Mouse (Mus musculus) MN1 (cell line): ENCODE data around the gene Ppfia1.

Source experiments
- DNase-seq: peaks from one replicate; pipeline ENCODE4 v3.0.0-alpha.2; 2016; ENCODE audit warnings: low spot score

The Ppfia1 gene

DNA sequence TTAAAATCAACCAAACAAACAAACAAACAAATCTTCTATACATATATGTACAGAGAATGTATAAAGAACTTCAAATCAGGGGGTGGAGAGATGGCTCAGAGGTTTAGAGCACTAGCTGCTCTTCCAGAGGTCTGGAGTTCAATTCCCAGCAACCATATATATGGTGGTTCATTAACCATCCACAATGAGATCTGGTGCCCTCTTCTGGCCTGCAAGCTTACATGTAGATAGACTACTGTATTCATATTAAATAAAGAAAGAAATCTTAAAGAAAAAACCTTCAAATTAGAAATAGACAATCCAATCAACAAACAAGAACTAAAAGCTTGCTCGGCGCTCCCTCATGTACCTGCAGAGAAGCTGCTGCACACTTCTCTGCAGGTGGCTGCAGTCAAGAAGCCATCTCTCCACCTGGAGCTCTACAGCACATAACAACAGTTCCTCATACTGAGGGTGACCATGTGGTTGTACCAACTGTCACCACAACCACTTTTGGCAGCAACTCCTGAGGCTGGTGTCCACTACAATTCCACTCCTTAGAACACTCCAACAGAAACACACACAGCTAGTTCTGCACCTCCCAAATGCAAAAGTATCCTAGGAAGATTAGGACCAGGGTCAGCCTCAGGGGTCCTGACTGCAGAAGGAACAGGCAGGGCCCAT is 3.5 kb downstream of the Ppfia1 start:
- DNase-seq, result no peak

- no peak for DNase-seq
These were observed 8.3 kb downstream of the Ppfia1 start for GRCm38 (mm10) chr7:144545231-144545630.

- no peak for DNase-seq
These were observed 12.2 kb downstream of the Ppfia1 start for GRCm38 (mm10) chr7:144541351-144541750.

GRCm38 (mm10) chr7:144539146-144539545 is 14.4 kb downstream of the Ppfia1 start:
- DNase-seq, result no peak

DNA sequence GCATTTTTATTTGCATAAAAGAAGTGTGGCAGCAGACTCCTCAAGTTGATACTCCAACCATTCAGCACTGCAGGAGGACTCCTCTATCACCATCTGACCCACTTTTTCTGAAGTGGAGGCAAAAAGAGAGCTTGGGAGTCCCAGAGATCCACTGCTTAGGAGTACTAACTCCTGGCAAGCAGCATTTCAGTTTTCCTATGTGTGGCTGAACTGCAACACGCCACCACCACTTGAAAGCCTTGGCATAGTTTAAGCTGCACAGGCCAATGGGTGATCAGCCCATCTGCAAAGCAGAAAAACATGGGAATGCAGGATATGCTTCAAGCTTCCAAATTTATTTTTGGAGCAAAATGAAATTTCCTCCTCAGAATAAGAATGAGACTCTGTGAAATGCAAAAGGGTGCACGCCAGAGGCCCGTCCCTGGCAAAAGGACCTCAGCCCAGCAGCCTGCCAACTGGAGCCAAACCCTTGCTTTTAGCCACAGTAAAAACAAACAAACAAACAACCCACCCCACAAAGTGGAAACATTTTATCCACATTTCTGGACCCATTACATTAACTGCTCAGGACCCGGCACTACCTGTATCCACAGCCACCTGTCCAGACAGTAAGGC is 15.4 kb downstream of the Ppfia1 start:
- no peak for DNase-seq

- no peak for DNase-seq
These were observed 17.2 kb downstream of the Ppfia1 start for GRCm38 (mm10) chr7:144536367-144536766.

GRCm38 (mm10) chr7:144534773-144535172 is 18.8 kb downstream of the Ppfia1 start:
- no peak for DNase-seq

GRCm38 (mm10) chr7:144531585-144532378 is 21.7 kb downstream of the Ppfia1 start:
- peak; percentile 18 for DNase-seq

DNA sequence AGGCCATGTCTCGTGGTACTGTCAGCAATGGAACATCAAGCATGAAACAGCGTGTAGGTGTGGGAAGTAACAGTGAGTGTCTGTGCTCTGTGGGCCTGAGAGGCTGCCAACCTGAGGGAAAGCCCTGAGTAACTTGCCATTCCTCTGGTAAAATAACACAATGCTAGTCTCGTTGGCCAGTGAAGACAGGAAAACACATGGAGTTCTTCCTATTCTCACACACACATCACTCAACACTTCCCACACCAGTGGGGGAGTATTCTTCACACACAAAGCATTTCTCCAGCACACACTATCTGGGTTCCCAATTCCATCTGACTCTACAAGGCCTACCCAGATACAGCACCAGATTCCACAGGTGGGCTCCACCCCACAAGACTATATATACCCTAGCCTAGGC is 23.7 kb downstream of the Ppfia1 start:
- no peak for DNase-seq

GRCm38 (mm10) chr7:144527723-144528221 is 25.8 kb downstream of the Ppfia1 start:
- DNase-seq, result no peak

GRCm38 (mm10) chr7:144526649-144527048 is 26.9 kb downstream of the Ppfia1 start:
- DNase-seq, result no peak

DNA sequence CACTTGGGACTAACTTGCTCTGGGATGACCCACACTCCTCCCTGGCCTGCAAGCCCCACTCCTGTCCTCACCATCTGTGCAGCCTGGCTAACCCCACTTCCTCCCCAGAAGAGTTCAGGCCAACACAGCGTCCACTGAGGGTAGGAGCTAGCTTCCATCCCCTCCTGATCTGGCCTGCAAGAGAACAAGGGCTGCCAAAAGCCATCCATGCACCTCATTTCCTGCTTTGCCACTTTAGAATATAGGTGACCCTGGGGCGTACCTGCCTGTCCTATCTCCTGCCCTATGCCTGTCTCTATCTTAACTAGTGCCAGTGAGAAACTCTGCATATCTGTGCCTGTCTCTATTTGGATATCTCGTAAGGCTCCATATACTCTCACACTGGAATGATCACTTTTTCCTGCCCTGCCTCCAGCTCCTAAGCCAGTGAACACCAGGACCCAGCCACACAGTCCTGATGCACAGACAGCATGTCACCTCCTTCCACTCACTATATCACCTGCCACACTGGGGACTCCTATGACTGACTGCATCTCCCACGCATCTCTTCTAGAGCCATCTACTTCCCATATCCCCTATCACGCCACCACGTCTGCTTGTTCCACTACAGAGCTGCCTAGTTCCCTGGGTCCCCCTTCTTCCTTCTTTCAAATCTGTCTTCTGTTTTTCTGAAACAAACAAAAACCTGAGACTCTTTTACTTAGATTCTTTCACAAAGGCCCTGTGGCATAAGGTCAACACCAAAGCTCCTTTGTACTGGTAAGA is 28.9 kb downstream of the Ppfia1 start:
- no peak for DNase-seq

- DNase-seq, result no peak
These were observed 30.1 kb downstream of the Ppfia1 start for GRCm38 (mm10) chr7:144523415-144523814.

DNA sequence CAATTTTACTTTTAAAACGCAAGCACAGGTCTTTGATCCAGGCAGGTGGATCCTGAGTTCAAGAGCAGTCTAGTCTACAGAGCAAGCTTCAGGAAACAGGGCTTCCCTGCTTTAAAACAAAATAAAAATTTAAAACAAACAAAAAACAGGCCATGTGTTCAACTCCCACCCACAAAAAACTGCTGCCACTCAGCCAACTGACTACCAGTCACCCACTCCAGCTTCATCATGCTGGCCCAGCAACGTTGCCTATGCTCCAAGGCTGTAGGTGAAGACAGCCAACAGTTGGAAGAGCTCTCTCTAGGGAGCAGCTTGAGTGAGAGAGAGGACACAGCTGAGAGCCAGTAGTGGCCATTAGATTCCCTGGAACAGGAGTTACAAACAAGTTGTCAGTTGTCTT is 31.6 kb downstream of the Ppfia1 start:
- no peak for DNase-seq

- DNase-seq, result no peak
These were observed 33.7 kb downstream of the Ppfia1 start for GRCm38 (mm10) chr7:144519852-144520251.

DNA sequence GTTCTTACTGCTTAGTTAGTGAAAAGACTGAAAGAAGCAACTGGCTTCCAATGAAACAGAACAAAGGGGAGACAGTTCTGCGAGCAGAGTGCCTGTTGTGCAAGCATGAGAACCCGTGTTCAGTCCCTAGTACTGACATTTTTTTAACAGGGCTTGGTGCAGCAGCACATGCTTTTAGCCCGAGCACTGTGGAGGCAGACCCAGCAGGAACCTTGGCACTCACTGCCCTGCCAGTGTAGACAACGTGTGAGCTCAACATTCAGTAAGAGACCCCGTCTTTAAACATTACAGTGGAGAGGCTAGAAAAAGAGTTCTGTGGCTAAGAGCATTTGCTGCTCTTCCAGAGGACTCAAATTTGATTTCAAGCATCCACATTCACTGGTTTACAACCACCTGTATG is 36.8 kb downstream of the Ppfia1 start:
- DNase-seq, result no peak

GRCm38 (mm10) chr7:144509090-144509489 is 44.4 kb downstream of the Ppfia1 start:
- DNase-seq, result no peak

DNA sequence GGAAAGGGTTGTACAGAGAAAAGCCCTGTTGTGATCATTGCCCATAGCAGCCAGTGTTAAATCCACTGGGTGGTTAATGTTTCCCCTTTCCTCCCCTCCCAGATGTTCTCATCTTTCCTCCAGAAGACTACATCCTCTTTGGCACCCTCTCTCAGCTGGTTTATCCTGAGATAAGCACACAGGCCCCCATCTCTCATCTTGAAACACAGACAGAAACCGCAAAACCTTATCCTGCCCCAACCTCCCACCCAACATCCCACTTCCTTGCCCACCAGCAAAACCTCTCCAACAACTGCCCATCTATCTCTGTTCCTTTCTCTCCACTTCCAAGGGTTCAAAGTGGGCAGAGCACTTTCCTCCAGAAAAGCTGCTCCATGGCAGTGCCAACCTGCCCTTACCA is 46.7 kb downstream of the Ppfia1 start:
- DNase-seq, result no peak

DNA sequence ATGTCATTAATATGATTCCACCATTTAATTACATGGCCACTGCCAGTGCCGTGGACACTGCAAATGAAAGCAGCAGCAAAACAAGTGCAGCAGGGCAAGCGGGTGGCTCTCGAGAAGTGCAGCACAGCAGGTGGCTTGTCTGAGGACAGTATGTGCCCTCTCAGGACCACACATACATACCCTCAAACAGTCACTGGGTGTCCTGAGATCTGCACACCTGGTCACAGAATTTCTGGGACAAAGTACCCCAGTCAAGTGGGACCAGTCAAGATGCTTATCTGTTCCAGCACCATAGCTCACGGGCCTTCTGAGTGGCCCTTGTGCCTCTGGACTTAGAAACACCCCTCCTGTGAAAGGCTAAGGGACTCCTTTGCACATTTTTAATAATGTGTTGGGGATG is 49.6 kb downstream of the Ppfia1 start:
- no peak for DNase-seq

- DNase-seq, result no peak
These were observed 60.6 kb downstream of the Ppfia1 start for GRCm38 (mm10) chr7:144492931-144493330.

DNA sequence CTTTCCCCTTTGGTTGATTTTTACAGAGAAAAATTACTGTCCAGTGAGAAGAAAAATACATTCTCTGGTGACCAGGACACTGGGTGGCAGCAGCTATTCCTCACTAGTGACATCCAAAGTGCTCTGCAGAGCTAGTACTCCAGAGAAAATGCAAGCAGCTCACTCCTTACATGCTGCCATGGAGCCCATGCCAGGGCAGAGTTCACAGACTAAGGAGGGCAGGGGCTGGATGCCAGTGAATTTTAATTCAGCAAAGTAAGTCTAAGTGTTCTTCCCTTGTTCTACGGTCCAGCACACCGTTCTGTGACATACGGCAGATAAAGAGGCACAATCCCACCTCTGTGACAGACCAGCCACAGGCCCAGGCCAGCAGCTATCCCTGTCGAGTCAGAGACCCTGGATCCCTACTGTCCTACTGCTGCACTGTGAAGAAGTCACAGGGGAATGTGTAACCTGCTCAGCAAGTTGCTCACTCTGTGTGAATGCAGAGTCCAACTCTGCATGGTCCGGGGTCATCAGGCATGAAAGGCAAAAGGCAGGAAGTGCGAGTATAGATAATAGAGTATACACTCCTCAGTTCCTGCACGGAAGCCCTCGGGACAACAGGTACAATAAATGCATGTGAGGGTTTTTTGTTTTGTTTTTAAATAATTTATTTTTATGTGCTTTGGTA is 63.2 kb downstream of the Ppfia1 start:
- DNase-seq, result no peak
